Mouse (Mus musculus): ENCODE results near the gene Ktn1.
A peak's percentile ranks its signal among the peaks of the same experiment; 100 is the strongest.

Gene Ktn1

DNA sequence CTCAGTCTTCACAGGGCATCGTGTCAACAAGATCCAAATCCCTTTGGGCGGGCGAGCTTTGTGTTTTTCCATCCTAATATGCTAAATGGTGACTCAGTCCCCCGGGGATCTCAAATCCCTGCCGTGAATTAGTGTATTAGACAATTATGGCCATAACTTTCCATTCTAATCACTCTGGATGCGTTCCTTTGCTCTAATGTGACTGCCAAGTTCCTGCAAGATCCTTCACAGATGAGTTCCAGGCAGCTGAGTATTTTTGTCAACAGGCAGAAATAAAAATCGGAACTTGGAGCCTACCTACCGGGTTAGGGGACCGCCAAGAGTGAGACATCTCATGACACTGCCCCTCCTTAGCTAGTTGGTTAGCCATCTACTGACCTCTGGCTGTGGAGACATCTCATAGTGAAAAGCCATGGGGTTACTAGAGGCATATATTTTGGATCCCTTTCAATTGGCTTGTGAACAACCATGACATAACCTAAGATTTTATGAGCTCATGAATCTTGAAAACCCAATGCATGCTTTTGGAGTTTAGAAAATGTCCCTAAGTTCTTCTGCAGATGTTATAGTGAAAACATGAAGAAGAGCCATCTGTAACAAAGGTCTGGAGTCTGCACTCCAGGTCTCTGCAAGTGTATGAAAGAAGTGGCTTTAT lies 108.3 kb downstream of the Ktn1 start:
- peak; percentile 27 to 39 for DNase-seq

DNA sequence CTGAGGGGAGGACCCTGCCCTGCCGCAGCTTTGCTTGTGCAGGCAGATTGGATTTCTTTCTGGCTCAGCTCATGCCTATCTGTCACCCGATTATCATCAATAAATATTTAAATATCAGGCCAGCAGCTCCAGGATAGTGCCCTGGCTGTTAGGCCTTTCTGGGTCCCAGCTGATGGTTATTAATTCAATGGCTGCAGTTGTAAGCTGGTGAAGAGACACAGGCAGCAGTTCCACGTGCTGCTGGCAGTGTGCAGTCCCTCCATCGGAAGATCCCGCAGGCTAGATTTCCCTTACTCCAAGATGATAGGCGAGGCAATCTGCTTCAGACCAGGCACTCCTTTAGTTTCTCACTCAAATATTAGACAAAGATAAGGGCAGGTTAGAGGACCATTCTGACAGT lies 116.9 kb downstream of the Ktn1 start:
- no peak for DNase-seq

- DNase-seq, result no peak
These were observed 117.5 kb downstream of the Ktn1 start for GRCm38 (mm10) chr14:47765796-47766195.

DNA sequence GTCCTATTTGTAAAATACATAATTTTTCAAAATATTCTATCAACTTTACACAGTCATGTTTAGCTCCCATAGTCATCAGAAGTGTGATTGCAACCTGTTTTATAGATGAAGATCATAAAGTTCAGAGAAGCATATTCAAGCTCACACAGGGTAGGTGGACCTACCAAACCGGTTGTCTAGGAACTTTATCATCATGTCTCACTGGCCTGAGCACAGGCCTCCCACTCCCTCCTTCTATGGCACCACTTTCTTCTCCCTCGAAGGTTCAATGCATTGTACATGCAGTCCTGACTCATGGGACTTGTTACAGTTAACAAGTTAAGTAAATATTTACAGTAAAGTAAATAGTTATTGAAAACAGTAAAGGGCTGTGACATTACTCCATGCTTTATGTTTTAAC lies 118.1 kb downstream of the Ktn1 start:
- no peak for DNase-seq

GRCm38 (mm10) chr14:47771496-47771895 lies 123.2 kb downstream of the Ktn1 start:
- no peak for DNase-seq

- no peak for DNase-seq
These were observed 127.3 kb downstream of the Ktn1 start for GRCm38 (mm10) chr14:47775543-47775942.

DNA sequence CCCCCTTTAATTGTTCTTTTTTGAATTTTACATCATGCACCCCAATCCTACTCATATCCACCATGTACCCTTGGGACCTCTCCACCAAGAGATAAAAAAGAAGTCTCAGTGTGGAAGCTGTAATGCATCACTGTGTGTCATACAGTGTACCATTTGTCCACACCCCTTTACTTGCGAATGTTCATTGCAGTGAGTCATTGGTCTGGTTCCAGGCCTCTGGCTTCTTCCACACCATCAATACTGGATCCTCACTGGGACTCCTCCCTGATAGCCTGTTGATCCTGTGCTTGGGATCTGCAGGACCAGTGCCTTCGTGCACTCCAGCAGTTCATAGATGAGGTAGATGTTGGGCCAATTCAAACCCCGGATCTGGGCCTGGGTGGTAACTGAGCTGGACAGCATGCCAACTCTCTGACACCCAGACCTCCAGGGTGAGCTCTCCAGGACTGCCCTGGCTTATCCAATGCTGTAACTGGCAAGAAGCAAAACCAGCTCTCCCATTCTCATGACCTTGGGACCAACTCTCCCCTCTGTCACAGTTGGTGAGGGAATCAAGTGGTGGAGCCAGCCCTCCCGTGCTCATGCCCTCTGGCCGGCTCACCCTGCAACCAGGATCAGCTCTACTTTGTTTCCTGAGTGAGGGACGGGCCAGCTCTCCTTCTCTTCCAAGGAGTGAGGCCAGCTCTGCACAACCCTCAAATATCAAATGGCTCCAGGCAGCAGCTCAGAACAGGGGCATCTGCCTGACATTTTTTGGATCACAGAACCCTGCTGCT lies 128.2 kb downstream of the Ktn1 start:
- DNase-seq, result no peak

- DNase-seq, result peak in 1 of 2 experiments; percentile 14
These were observed 137.9 kb downstream of the Ktn1 start for GRCm38 (mm10) chr14:47786112-47786511.

Measured in kidney, postnatal 4 days (tissue).